Mouse (Mus musculus): ENCODE results near the gene Usp20. TPM values are rescaled to one million over a fixed set of nuclear protein-coding genes. Genes with fewer than 3 reads are reported as not detected.
"Not testable (repeated sequence)": the region's sequence is repeated elsewhere in the genome, so short reads cannot be mapped to it uniquely, and the experiment has no call there.

Usp20 gene
- 10 to 100 TPM; 69.2 to 81.8 TPM for total RNA-seq (2021)
- long read RNA-seq, experiment 1, full-length matches to known transcripts = 56 of 87 reads
- long read RNA-seq, experiment 1, partial matches to known transcripts = 13 of 87 reads
- long read RNA-seq, experiment 1, other reads (novel, unspliced or antisense) = 18 of 87 reads
- long read RNA-seq, experiment 2, full-length matches to known transcripts = 31 of 54 reads
- long read RNA-seq, experiment 2, partial matches to known transcripts = 14 of 54 reads
- long read RNA-seq, experiment 2, other reads (novel, unspliced or antisense) = 9 of 54 reads

DNA sequence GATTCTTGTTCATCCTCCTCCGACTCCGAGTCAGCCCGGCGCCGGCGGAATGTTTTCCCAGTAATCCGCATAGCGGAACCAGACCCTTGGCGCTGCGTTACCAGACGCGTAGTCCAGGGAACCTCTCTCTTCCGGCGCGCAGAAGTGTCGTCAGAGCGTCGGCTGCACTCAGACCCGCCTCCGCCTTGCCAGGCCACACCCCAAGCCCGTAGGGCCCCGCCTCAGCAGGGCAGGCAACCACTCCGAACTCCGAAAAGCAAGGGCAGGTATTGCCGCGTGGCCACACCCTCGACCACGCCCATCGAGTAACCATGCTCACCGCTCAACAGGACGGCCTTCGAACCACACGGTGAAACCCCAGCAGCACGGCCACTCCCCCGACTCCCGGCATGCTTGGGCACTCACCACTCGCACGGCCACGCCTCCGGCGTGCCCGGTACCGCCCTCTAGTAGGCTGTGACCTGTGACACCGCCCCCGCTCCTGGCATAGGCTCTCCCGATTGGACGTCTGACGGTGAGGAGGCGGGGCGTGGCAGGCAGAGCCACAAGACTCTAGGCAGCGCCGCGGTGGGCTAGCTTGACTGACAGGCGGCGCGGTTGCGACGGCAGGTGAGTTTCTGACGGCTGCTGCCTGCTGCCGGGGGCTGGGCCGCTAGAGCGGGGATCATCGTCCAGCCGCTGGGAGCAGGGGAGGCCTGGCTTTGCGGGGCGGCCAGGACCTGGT lies at the start of gene Usp20, which contains the start of gene BC005624:
Usp20 (plus strand) TSS at position 490 of the 724 bp plus-strand sequence.
BC005624 (minus strand) TSS at position 412 of the 724 bp plus-strand sequence.
- DNase-seq (ENCODE audit: low spot score in 2 of 2) = peak; percentile 99 to 100

DNA sequence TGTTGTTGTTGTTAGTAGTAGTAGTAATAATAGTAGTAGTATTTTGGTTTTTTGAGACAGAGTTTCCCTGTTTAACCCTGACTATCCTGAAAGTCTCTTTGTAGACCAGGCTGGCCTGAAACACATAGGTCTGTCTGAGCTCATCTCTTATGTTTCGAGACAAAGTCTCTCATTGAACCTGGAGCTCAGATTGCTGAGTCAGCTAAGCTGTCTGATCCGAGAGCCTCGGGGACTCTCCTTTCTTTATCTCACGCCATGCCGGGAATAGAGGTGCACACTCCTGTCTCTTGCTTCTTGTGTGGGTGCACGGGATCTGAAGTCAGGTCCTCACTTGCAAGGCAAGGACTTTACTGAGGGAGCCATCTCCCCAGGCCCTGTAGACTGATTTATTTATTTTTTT lies 49.0 kb upstream of the Usp20 start:
- DNase-seq (ENCODE audit: low spot score in 2 of 2) = no peak

GRCm38 (mm10) chr2:30933917-30934450 lies 48.1 kb upstream of the Usp20 start:
- peak; percentile 69 to 83 for DNase-seq (ENCODE audit: low spot score in 2 of 2)

DNA sequence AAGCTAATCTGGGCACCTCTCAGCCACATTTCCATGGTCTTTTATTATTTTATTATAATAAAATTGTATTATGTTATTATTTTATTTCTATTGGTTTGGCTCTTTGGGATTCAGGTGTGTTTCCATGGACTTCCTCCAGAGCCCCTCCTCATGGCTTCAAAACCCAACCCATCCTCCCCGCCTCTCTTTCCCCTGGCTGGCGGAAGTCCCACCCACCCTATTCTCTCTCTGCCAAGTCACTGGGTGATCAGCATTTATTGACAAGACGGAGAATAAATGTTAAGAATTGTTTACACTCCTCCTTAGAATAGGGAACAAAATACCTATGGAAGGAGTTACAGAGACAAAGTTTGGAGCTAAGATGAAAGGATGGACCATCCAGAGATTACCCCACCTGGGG lies 45.3 kb upstream of the Usp20 start:
- no peak for DNase-seq (ENCODE audit: low spot score in 2 of 2)

GRCm38 (mm10) chr2:30937731-30938130 lies 44.3 kb upstream of the Usp20 start:
- no peak for DNase-seq (ENCODE audit: low spot score in 2 of 2)

DNA sequence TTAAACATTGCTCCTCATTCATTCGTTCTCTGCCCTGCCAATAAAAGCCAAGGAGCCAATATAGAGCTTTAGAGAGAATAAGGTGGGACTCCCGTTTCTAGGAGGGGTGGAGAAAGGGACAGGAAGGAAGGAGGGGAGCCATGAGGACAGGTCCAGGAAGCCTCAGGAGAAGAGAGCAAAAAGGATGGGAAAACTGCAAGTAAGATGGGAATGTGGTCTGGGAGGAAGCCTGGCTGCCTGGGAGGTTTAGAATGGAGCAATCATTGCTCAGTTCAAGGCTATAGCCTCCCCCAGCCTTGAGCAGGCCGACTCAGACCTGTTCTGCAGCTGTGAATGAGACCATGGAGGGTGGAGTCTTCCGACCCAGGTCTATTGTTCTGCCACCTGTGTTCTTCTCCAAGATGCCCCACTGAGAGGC lies 43.5 kb upstream of the Usp20 start:
- no peak for DNase-seq (ENCODE audit: low spot score in 2 of 2)

DNA sequence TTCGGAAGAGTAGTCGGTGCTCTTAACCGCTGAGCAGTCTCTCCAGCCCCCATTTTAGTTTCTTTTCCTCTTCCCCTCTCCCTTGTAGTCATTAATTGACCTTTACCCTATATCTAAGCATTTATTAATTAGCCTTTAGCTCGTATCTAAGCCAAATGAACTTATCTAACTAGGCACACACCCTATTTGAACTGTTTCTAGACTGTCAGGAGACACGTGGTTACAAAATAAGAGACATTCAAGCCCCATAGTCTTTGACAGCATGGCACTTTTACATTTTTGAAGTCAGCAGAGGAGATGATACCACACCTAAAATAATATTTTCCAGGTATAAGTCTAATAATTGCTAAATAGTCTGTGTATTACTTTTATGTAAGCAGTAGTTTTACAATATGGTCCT lies 40.5 kb upstream of the Usp20 start:
- DNase-seq (ENCODE audit: low spot score in 2 of 2) = no peak

DNA sequence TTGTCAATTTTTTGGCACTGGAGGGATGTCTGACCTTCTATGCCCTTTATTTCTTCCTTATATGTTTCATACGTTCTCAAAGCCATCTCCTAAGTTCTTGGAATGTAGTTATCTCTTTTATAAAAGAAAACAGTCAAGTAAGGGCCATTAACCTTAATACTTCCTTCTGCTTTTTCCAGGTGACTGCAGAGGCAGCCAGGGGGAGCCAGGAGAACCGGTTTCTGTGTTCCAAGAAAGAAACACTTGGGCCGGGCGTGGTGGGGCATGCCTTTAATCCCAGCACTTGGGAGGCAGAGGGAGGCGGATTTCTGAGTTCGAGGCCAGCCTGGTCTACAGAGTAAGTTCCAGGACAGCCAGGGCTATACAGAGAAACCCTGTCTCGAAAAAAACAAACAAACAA lies 40.0 kb upstream of the Usp20 start:
- DNase-seq (ENCODE audit: low spot score in 2 of 2) = not testable (repeated sequence)

- DNase-seq (ENCODE audit: low spot score in 2 of 2) = peak in 1 of 2 experiments; percentile 53
These were observed 39.5 kb upstream of the Usp20 start for GRCm38 (mm10) chr2:30942603-30943011.

DNA sequence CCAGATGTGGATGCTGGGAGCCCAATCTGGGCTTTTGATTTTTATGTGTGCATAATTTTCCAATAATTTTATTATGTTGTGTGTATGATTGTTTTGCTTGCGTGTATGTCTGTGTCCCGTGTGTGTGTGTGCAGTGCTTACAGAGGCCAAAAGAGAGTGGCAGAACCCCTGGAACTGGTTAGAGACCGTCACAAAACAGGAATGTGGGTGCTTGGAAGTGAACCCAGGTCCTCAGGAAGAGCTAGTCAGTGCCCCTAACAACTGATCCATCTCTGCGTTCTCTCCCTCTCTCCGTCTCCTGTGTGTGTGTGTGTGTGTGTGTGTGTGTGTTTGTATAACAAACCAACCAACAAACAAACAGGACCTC lies 29.6 kb upstream of the Usp20 start:
- no peak for DNase-seq (ENCODE audit: low spot score in 2 of 2)

GRCm38 (mm10) chr2:30952824-30953490 lies 29.1 kb upstream of the Usp20 start, which contains the start of gene Tor1b:
Gene Tor1b, plus strand, starts transcription at chr2:30952959.
- DNase-seq (ENCODE audit: low spot score in 2 of 2) = peak; percentile 87

DNA sequence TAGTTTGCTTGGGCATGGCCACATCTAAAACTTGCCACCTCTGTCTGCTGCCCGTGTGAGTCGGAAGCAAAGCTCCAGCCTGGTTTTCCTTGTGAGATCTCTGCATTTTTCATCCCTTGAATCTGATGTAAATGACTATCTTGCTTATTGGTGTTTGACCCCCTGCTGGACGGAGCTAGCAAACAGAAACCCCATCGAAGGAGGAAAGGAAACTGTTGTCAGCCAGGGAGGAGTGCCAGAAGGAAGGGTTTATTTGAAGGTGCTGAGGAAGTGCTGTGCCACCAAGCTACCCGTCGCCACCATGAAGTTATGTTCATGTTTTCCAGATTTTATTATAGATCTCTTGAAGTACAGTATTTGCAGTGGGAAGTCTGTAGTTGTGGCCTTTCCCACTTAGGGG lies 27.3 kb upstream of the Usp20 start:
- DNase-seq (ENCODE audit: low spot score in 2 of 2) = no peak

DNA sequence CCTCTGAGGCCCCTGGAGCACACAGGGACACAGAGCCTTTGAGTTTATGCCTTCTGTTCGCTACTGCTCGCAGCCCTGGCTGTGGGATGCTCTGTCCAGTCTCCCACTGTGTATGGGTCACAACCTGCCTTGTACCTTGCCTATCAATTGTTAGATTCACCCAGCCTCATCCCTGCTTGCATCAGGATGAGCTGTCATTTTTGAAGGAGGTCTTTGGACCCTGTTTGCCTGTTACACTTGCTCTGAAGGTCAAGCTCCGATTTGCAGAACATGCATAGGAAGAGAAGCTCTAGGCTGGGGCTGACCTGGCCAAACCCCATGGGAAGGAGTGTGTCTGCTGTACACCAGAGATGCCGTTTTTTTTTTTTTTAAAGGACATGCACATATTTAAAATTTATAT lies 24.6 kb upstream of the Usp20 start:
- DNase-seq (ENCODE audit: low spot score in 2 of 2) = no peak

- DNase-seq (ENCODE audit: low spot score in 2 of 2) = no peak
These were observed 23.4 kb upstream of the Usp20 start for GRCm38 (mm10) chr2:30958726-30959125.

DNA sequence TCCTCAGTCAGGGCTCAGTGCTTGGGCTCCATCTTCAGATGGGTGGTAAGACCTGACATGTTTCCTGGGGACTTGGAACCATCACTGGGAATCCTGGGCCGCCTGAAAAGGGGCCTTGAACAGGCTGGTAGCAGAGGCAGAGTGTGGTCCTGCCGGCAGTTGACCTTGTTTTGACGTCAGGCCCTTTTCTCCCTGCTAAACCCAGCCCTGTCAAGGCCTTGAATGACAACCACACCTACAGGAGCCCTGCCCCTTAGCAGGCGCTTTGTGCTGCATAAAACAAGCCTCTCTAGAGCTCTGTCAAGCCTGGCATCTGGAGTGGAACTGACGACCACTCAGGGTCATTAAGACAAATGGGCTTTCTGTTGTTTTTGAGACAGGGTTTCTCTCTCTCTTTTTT lies 22.2 kb upstream of the Usp20 start:
- no peak for DNase-seq (ENCODE audit: low spot score in 2 of 2)

DNA sequence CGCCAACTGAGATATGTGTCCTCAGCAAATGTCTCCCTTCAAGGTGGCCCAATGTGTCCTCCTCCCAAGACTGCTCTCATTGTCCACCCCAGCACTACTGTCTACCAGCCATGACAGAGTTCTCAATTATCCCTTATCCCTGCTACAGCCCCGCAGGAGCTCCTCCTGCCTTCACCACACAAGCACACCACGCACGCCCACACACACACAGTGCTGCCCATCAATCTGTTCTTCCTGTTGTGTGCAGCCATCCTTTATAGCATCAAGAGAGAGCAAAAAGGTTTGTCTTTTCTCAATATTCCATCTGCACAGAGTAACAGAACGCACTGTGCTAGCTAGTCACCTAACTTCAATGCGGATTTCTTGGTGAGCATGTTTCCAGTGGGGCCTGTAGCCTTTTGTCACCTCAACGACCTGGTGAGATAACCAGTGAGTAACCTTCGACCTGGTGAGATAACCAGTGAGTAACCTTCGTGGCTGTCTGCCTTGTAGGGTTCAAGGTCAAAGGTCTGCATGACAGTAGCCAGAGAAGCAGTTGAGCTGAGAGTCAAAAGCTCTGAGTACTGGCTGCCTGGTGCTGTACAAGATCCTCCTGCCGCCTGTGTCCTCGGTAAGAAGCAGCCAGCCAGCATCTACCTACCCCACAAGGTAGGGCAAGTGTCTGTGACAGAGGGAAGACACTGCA lies 19.4 kb upstream of the Usp20 start:
- DNase-seq (ENCODE audit: low spot score in 2 of 2) = no peak

- no peak for DNase-seq (ENCODE audit: low spot score in 2 of 2)
These were observed 16.5 kb upstream of the Usp20 start for GRCm38 (mm10) chr2:30965627-30966026.

DNA sequence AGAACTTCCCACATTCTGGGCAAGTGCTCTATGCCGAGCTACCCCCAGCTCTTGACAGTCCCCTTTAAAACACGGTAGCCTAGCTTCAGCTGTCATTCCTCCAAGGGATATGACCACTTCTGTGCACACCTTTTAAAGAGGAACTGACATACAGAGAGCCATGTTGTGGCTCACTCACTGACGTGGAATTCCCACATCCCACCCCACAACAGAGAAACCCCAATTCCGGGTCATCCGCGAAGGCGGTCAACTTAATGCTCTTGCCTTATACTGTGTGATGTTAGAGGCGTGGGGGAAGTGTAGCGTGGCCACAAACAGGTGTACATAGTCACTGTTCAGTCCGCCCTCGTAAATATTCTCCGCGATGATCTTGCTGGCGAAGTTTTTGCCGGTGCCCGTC lies 15.3 kb upstream of the Usp20 start:
- DNase-seq (ENCODE audit: low spot score in 2 of 2) = no peak

DNA sequence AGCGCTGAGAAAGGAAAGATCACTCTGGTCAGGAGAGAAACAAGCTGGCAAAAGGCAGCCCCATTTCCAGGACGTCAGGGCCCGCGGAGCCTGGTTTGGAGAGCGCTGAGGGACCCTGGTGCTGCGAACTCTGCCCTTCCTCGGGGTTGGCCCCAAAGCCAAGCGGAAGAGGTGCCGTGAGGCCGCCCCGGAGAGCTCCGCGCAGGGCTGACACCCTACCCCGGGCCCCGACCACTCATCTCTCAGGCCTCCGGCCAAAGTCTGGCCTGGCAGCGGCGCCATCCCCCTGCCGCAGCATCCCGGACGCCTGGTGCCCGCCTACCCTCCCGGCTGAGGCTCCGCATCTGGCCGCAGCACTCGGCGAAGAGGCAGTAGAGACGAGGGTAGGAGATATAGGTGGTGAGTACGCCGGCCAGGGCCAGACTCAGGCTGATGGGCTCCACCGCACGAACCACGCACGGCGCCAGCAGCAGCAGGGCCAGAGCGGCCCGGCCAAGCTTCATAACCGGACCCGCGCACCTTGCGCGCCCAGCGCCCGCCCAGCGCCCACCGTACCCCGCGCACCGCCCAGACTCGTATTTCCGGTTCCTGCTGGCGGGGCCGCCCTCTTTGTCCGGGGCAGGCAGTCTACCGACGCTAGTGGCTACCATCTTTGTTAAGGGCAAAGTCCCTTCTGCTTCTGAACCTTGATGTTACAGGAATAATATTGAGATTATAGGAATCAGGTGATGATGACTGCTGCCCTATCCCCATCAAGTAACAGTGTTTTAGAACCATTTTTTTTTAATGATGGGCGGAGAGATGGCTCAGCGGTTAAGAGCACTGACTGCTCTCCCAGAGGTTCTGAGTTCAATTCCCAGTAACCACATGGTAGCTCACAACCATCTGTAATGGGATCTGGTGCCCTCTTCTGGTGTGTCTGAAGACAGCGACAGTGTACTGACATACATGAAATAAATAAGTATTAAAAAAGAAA lies 14.4 kb upstream of the Usp20 start, which contains the start of gene Tor1a:
Tor1a (minus strand) TSS at position 582 of the 976 bp plus-strand sequence.
- DNase-seq (ENCODE audit: low spot score in 2 of 2) = peak; percentile 92

- DNase-seq (ENCODE audit: low spot score in 2 of 2) = no peak
These were observed 945 bp downstream of the Usp20 start for GRCm38 (mm10) chr2:30983024-30983423.
